ENCODE assay signal across 9 mouse cellular contexts in genomic region chr5:90194831-90195230, GRCm38 (mm10). TPM values are rescaled to one million over a fixed set of nuclear protein-coding genes. Genes with fewer than 3 reads are reported as not detected.
DNase-seq lines count a peak whose midpoint lies in the region; ATAC-seq lines count a peak whose summit lies in the region.
"Had no signal": no experiment of that assay in that cellular context is flagged by ENCODE, and none has a peak within 500 bp of the region (broad histone marks: within the 10 kb centered on the region; RNA-seq: fewer than 3 reads in every experiment).

No protein-coding gene starts in this region.

- DNase-seq in heart, adult 8-10 months (ENCODE audit: low spot score) = peak; percentile 61
- DNase-seq in adrenal gland, postnatal 10 days = peak; percentile 79
- peak; percentile 81 for DNase-seq in embryonic facial prominence, embryonic 14.5 days (ENCODE audit: low spot score)
- peak; percentile 68 to 78 for DNase-seq in left cerebral cortex, adult 18-20 months (ENCODE audit: low spot score in 2 of 2)
- DNase-seq in midbrain, embryonic 14.5 days = peak; percentile 92
- DNase-seq in thymus, postnatal 25 days = peak; percentile 8

- no peak overlapping the region for H3K27ac ChIP-seq in heart, embryonic 11.5 days (ENCODE audit: low read depth, low read length)
- no peak overlapping the region for H3K27ac ChIP-seq in embryonic facial prominence, embryonic 14.5 days (replicated peaks; ENCODE audit: low read depth, low read length)
- H3K27ac ChIP-seq in hindbrain, embryonic 12.5 days = no peak overlapping the region
- H3K27ac ChIP-seq in midbrain, embryonic 14.5 days (replicated peaks; ENCODE audit: low read depth, low read length) = no peak overlapping the region
- H3K27ac ChIP-seq: lung, embryonic 15.5 days had no signal

- no peaks in the 10 kb centered on the region for H3K27me3 ChIP-seq in heart, embryonic 11.5 days (ENCODE audit: control insufficient read depth, insufficient read depth, low read length)
- no peaks in the 10 kb centered on the region for H3K27me3 ChIP-seq in embryonic facial prominence, embryonic 14.5 days (replicated peaks; ENCODE audit: control insufficient read depth, insufficient read depth, low read length)
- no peaks in the 10 kb centered on the region for H3K27me3 ChIP-seq in hindbrain, embryonic 12.5 days
- H3K27me3 ChIP-seq in midbrain, embryonic 14.5 days (ENCODE audit: control insufficient read depth, insufficient read depth, low read length) = no peaks in the 10 kb centered on the region
- H3K27me3 ChIP-seq: lung, embryonic 15.5 days had no signal

- no peak overlapping the region for H3K4me3 ChIP-seq in heart, embryonic 11.5 days (ENCODE audit: low read depth, low read length)
- no peak overlapping the region for H3K4me3 ChIP-seq in embryonic facial prominence, embryonic 14.5 days (ENCODE audit: low read depth, low read length)
- H3K4me3 ChIP-seq in hindbrain, embryonic 12.5 days = no peak overlapping the region
- H3K4me3 ChIP-seq in midbrain, embryonic 14.5 days (replicated peaks; ENCODE audit: low read depth, low read length) = no peak overlapping the region
- H3K4me3 ChIP-seq: lung, embryonic 15.5 days had no signal

- 25% methylated on average over 6 of the region's 6 CpGs for WGBS in heart, embryonic 11.5 days (ENCODE audit: insufficient replicate concordance)
- 25% methylated on average over 6 of the region's 6 CpGs for WGBS in embryonic facial prominence, embryonic 14.5 days
- 26% methylated on average over 6 of the region's 6 CpGs for WGBS in hindbrain, embryonic 12.5 days
- WGBS in midbrain, embryonic 14.5 days = 31% methylated on average over 6 of the region's 6 CpGs

- ATAC-seq in heart, embryonic 11.5 days (replicated peaks; ENCODE audit: insufficient number of reproducible peaks, low FRiP score, low TSS enrichment) = no peak
- ATAC-seq in embryonic facial prominence, embryonic 14.5 days (ENCODE audit: low read depth) = no peak
- ATAC-seq in hindbrain, embryonic 12.5 days (ENCODE audit: low FRiP score) = peak; percentile 46; the same call in 1 of the 2 replicates
- ATAC-seq in midbrain, embryonic 14.5 days (ENCODE audit: low FRiP score, low TSS enrichment) = 0 out of 2 replicates have a peak, but pooled peaks have one; percentile 55

- H3K36me3 ChIP-seq in heart, embryonic 11.5 days (ENCODE audit: control insufficient read depth, insufficient read depth, low read length) = no peaks in the 10 kb centered on the region
- H3K36me3 ChIP-seq in embryonic facial prominence, embryonic 14.5 days (ENCODE audit: control insufficient read depth, insufficient read depth, low read length) = no peaks in the 10 kb centered on the region
- no peaks in the 10 kb centered on the region for H3K36me3 ChIP-seq in hindbrain, embryonic 12.5 days
- H3K36me3 ChIP-seq in midbrain, embryonic 14.5 days (ENCODE audit: control insufficient read depth, insufficient read depth, low read length) = no peaks in the 10 kb centered on the region
- H3K36me3 ChIP-seq: lung, embryonic 15.5 days had no signal

- no peaks in the 10 kb centered on the region for H3K4me1 ChIP-seq in heart, embryonic 11.5 days (ENCODE audit: control insufficient read depth, insufficient read depth, low read length)
- H3K4me1 ChIP-seq in embryonic facial prominence, embryonic 14.5 days (ENCODE audit: control insufficient read depth, insufficient read depth, low read length) = no peaks in the 10 kb centered on the region
- H3K4me1 ChIP-seq in hindbrain, embryonic 12.5 days = no peaks in the 10 kb centered on the region
- no peaks in the 10 kb centered on the region for H3K4me1 ChIP-seq in midbrain, embryonic 14.5 days (ENCODE audit: control insufficient read depth, insufficient read depth, low read length)
- H3K4me1 ChIP-seq: lung, embryonic 15.5 days had no signal

- H3K9ac ChIP-seq in heart, embryonic 11.5 days (ENCODE audit: low read depth, low read length) = no peak overlapping the region
- H3K9ac ChIP-seq in embryonic facial prominence, embryonic 14.5 days (ENCODE audit: low read depth, low read length) = no peak overlapping the region
- no peak overlapping the region for H3K9ac ChIP-seq in hindbrain, embryonic 12.5 days
- no peak overlapping the region for H3K9ac ChIP-seq in midbrain, embryonic 14.5 days (replicated peaks; ENCODE audit: low read length)
- H3K9ac ChIP-seq: lung, embryonic 15.5 days had no signal

- H3K4me2 ChIP-seq in heart, embryonic 11.5 days = no peak overlapping the region
- no peak overlapping the region for H3K4me2 ChIP-seq in embryonic facial prominence, embryonic 14.5 days (ENCODE audit: low read depth, low read length)
- no peak overlapping the region for H3K4me2 ChIP-seq in hindbrain, embryonic 12.5 days (replicated peaks)
- no peak overlapping the region for H3K4me2 ChIP-seq in midbrain, embryonic 14.5 days (ENCODE audit: low read length)
- H3K4me2 ChIP-seq: lung, embryonic 15.5 days had no signal

- no peaks in the 10 kb centered on the region for H3K9me3 ChIP-seq in heart, embryonic 11.5 days (replicated peaks; ENCODE audit: control insufficient read depth, low read length)
- H3K9me3 ChIP-seq in embryonic facial prominence, embryonic 14.5 days (ENCODE audit: control insufficient read depth, low read length) = no peaks in the 10 kb centered on the region
- H3K9me3 ChIP-seq in hindbrain, embryonic 12.5 days (replicated peaks) = no peaks in the 10 kb centered on the region
- H3K9me3 ChIP-seq in midbrain, embryonic 14.5 days (ENCODE audit: control insufficient read depth, low read length) = no peaks in the 10 kb centered on the region
- H3K9me3 ChIP-seq: lung, embryonic 15.5 days had no signal

RNA-seq across cellular contexts. Expression of gene Cox18, which starts 29.0 kb away (rescaled TPM):
- 10 to 100 TPM in 2 of 4 experiments, 1 to 10 TPM in 2; 9.2 to 13.0 (median 11.2) TPM for total RNA-seq in heart, adult 8-10 months (2022)
- polyA plus RNA-seq in heart, embryonic 11.5 days (2014; fragmentation: Nextera tagmentation; extraction: Ambion mirVana) = 34.8 and 37.3 TPM in 2 replicates
- total RNA-seq in adrenal gland, postnatal 10 days (2021) = 10 to 100 TPM; 20.7 to 34.6 TPM
- polyA plus RNA-seq in embryonic facial prominence, embryonic 14.5 days (2014; fragmentation: Nextera tagmentation; extraction: Ambion mirVana) = 30.8 and 35.5 TPM in 2 replicates
- 26.6 and 28.6 TPM in 2 replicates for polyA plus RNA-seq in hindbrain, embryonic 12.5 days (2016; fragmentation: Nextera tagmentation; extraction: Ambion mirVana)
- 10 to 100 TPM; 20.8 to 25.4 TPM for total RNA-seq in left cerebral cortex, adult 18-20 months (2021)
- 33.1 and 35.9 TPM in 2 replicates for polyA plus RNA-seq in midbrain, embryonic 14.5 days (2014; fragmentation: Nextera tagmentation; extraction: Ambion mirVana)

Comparison
In these comparisons a context has a peak if more than half of its experiments do, and no peak if none do; other contexts are left out.
1. DNase-seq: peak in every context shown above with its lines; median percentile 92 in midbrain, embryonic 14.5 days; 81 in embryonic facial prominence, embryonic 14.5 days; 79 in adrenal gland, postnatal 10 days; 73 in left cerebral cortex, adult 18-20 months; 61 in heart, adult 8-10 months; 8 in thymus, postnatal 25 days.
2. ATAC-seq: peak in hindbrain, embryonic 12.5 days (single experiment) and midbrain, embryonic 14.5 days (single experiment); none in heart, embryonic 11.5 days (single experiment) and embryonic facial prominence, embryonic 14.5 days (single experiment).